Mouse (Mus musculus) intestine, embryonic 16.5 days (tissue): ENCODE data around the gene Cyp2a22. TPM values are rescaled to one million over a fixed set of nuclear protein-coding genes. Genes with fewer than 3 reads are reported as not detected.

ENCODE experiments used
- polyA plus RNA-seq: library from polyadenylated mRNA; unstranded; fragments of >200 nt; fragmentation: Nextera tagmentation; extraction: Ambion mirVana; gene quantifications from 2 replicates; pipeline ENCODE4 v1.2.1, GENCODE M21; 2015

The Cyp2a22 gene
- polyA plus RNA-seq, 1 experiment from 2014 or later, result not detected

Other genes starting within 250 kb of the Cyp2a22 start
- gene Cyp2b19, start 182.2 kb downstream of the Cyp2a22 start, polyA plus RNA-seq, result not detected in 2 replicates
- gene Cyp2g1, start 130.5 kb downstream of the Cyp2a22 start, polyA plus RNA-seq, result not detected in 2 replicates
- gene Cyp2a5, start 104.1 kb downstream of the Cyp2a22 start, polyA plus RNA-seq, result 0.12 TPM in 1 of 2 replicates, not detected in the other
- gene Cyp2a12, start 89.7 kb upstream of the Cyp2a22 start, polyA plus RNA-seq, result 0.23 TPM in 1 of 2 replicates, not detected in the other
- gene Cyp2f2, start 180.5 kb upstream of the Cyp2a22 start, polyA plus RNA-seq, result 0.17 TPM in 1 of 2 replicates, not detected in the other
- gene Cyp2t4, start 214.3 kb upstream of the Cyp2a22 start, polyA plus RNA-seq, result 0.09 TPM in 1 of 2 replicates, not detected in the other
- gene Egln2, start 227.4 kb upstream of the Cyp2a22 start, polyA plus RNA-seq, result 66.1 and 72.4 TPM in 2 replicates
- 69.9 and 70.1 TPM in 2 replicates for gene Rab4b, start 239.5 kb upstream of the Cyp2a22 start, polyA plus RNA-seq
- gene Gm21983, start 241.7 kb upstream of the Cyp2a22 start, polyA plus RNA-seq, result not detected in 2 replicates
- gene Mia, start 241.8 kb upstream of the Cyp2a22 start, polyA plus RNA-seq, result 3.8 and 5.1 TPM in 2 replicates